Mouse (Mus musculus): Measurements from ENCODE around the gene Pcsk5.

- TF ChIP-seq ZNF384 (IDR thresholded peaks at IDR 0.05; ENCODE audit: low read depth, low read length), result no peak
- TF ChIP-seq SMC3 (IDR thresholded peaks at IDR 0.05; ENCODE audit: low read depth, low read length), result no peak
- no peak for TF ChIP-seq ZC3H11A (IDR thresholded peaks at IDR 0.05; ENCODE audit: low read depth, low read length)
- no peak for TF ChIP-seq TCF12 (IDR thresholded peaks at IDR 0.05; ENCODE audit: low read depth, low read length)
- TF ChIP-seq SIN3A (IDR thresholded peaks at IDR 0.05; ENCODE audit: low read length), result no peak
- no peak for TF ChIP-seq HCFC1 (IDR thresholded peaks at IDR 0.05; ENCODE audit: low read depth, low read length)
- TF ChIP-seq MYC (IDR thresholded peaks at IDR 0.05; ENCODE audit: low read depth, low read length), result no peak
- TF ChIP-seq CHD2 (IDR thresholded peaks at IDR 0.05; ENCODE audit: low read length), result no peak
- no peak for TF ChIP-seq CTCF (conservative IDR thresholded peaks at IDR 0.05 in 1 of 2, IDR thresholded peaks at IDR 0.05 in 1 of 2; ENCODE audit: low read depth in 2 of 2, low read length in 2 of 2)
- no peak for TF ChIP-seq KAT2A (IDR thresholded peaks at IDR 0.05; ENCODE audit: insufficient replicate concordance, low read length)
Measured at GRCm38 (mm10) chr19:17815062-17815461, 22.4 kb downstream of the Pcsk5 start.
